Mouse (Mus musculus): ENCODE measurements around the gene Rasgef1c.

DNA sequence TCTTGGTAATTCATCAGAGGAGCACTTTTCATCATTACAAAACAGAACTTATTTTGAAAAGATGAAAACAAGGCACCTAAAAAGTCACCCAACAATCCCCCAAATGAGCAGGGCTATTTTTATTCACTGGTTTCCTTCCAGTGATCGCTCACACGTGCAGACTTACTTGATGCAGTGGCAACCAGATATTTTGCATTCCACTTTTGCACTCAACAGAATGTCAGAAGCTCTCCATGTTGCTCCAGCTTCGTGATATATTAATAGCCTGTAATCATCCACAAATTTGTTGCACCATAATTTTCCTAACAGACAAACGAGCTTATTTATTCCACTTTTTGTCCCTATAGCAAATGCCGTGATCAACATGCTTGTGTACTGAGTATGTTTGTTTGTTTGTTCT lies 114.9 kb downstream of the Rasgef1c start:
- TF ChIP-seq CTCF (IDR thresholded peaks at IDR 0.05; ENCODE audit: low read depth) (no peak), EP300 (IDR thresholded peaks at IDR 0.05; ENCODE audit: low read depth) (no peak)

All from liver, embryonic 14.5 days (tissue).